Mouse (Mus musculus) 3T3-L1 (cell line): ENCODE results near the gene Prr22.

Source experiments
- DNase-seq: peaks from one replicate; pipeline ENCODE4 v3.0.0-alpha.2; 2015; ENCODE audit warnings: low read depth, low spot score

The Prr22 gene

DNA sequence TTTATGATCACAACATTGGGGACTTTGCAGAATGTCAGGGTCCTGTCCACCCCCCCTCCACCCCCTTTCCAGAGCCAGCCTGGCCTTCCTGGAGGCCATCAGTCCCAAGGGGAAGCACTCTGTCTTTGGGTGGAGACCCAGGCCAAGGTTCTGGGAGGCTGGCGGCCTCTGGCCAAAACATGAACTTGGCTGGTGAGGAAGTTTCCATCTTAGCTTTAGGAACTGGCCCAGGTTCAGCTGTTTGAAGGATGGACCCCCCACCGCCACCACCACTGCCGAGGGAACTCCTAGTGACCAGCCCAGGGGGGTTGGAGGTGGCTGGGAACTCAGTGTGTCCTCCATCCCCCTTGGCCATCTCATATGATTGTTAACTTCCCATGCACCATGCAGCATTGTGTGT, 9.0 kb upstream of the Prr22 start:
- no peak for DNase-seq

DNA sequence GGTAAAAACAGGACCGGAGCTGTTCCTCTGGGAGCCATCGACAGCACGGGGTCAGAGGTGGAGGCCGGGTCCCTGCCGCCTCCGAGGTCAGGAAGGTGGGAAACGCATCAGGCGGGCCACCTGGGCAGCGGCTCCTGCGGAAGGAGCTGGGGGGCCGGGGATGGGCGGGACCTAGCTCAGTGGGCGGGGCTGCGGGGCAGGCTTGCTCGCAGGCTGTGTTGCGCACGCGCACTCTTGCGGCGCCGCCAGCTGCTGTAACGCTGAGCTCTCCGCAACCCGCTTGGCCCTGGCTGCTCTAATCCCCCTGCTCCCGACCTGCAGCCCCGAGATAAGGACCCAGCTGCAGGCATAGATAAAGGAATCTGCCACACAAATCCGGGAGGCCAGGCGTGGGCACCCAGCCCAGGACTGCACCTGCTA, 8.0 kb upstream of the Prr22 start:
- peak; percentile 73 for DNase-seq

DNA sequence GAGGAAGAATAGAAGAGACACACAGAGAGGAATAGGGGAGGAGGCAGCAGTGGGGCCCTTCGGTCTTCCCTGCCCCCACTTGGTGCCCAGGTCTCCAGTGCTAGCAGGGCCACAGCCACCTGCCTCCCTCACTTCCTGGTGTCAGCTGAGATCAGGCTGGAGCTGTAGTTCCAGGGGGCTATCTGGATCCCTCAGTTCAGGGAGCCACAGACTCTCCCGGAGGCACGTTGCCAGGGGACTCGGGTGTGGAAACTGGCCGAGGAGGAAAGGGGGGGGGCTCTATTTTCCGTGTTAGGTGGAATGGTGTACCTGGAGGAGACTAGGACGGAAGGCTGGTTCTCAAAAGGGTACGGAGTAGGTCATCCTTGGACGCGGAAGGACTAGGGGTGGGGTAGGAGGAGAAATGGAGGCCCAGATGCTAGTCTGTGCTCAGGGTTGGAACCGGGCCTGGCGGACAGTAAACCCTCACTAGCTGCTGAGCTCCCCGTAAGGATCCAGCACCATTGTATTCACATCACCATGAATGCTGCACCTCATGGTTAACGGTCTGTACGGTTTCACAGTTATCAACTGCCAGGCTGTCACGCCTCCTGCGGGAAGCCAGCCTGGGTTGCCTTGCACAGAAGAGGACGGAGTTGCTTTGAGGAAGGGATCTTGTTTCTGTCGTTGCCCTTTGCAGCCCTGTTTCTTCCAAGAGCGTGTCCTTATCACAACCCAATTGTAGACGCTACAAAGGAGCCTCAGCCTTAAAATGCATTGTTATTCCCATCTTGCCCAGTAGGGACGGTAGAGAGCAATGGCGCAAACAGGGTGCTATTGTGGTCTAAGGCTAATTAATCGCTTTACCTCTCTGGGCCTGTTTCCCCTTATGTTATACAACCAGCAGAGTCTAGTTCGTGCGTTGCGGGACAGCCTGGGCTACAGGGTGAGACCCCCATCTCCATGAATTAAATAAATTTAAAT, 7.0 kb upstream of the Prr22 start:
- peak; percentile 70 for DNase-seq

DNA sequence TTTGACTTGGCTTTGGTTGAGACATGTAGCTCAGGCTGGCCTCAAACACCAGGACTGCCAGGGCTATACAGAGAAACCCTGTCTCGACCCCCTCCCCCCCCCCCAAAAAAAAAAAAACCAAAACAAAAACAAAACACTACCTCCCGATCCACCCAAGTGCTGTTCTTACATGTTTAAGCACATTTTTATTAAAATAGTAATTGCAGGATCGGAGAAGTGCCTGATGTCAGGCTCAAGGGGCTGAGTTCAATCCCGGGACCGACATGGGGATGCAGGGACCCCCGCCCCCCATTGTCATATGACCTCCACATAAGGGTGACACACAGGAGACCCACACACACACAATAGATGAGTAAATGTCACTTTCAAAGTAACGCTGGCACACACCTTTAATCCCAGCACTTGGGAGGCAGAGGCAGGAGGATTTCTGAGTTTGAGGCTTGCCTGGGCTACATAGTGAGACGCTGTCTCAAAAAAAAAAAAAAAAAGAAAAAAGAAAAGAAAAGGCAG, 6.3 kb upstream of the Prr22 start:
- no peak for DNase-seq

DNA sequence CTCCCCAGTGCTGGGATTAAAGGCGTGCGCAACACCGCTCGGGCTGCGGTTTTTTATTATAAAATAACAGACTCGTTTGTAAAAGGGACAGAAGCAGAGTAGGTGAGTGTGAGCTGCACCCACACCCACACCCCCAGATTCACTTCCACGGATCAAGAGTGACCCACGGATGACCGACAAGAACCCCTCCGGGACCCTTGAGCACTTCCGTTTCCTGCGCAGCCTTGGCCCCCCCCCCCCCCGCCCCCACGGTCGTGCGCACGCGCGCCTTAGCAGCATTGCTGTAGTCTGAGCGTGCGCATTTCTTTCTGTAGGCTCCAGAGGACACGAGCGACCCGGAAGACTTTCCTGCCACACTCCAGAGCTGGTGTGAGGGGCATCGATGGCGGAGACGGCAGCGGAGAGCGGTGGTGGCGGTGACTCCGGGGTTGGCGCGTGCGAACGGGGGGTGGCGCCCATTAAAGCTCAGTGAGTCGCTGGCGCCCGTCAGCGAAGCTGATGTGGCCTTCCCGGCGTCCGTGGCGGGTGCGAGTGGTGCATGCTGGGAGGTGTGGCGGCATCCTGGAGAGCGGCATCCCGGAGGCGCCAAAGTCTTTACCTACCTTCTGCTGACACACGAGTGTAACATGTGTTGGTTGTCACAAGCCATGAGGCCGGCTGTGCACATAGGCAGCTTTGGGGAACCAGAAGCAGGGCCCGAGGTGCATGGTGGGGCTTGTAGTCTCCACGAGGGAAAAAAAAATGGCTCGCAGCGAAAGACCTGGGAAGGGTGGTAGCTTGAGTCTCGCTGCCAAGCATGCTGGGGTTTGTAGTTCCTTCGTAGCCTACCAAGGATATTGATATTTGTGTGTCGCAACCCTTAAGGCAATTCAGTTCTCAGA, 5.3 kb upstream of the Prr22 start, which contains the start of gene Dus3l:
Gene Dus3l, plus strand, starts transcription at position 284 of the 881 bp plus-strand sequence.
- peak; percentile 95 for DNase-seq

DNA sequence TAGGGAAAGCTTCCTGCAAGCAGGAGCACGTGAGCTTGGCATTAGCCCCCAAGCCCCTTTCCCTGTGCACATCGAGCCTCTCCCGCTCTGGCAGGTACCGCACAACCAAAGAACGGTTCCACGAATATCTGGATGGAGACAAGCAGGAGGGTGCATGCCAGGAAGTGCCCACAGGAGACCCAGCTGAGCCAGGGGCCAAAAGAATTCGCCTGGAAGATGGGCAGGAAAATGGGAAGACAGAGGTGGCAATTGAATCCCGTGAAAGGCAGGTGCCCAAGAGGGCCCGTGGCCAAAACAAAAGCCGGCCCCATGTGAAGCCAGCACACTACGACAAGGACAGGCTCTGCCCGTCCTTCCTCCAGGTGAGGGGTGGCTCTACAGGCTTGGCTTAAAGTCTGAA, 4.6 kb upstream of the Prr22 start:
- no peak for DNase-seq

DNA sequence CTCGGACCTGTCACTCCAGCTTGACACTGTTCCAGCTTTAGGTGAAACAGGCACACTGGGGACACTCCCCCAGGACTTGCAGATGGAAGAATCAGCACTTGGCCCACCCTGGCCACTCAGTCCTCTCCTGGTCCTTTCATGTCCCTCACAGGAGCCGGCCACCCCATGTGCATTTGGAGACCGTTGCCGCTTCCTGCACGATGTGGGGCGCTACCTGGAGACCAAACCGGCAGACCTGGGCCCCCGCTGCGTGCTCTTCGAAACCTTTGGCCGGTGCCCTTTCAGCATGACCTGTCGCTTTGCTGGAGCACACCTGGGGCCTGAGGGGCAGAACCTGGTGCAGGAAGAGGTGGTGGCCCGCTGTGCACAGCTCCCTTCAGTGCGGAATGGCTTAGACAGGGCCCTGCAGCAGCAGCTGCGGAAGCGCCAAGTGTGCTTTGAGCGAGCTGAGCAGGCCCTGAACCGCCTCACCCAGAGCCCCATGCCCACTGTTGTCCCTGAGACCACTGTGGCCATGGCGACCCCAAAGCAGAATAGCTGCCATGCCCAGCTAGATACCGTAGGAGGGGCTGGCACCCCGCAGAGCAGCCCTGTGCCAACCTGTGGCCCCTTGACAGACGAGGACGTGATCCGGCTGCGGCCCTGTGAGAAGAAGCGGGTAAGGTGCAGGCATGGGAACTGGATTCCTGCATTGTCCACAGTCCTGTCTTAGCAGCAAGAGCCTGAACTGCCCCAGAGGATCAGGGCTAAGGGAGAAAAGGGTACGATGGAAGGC, 3.2 kb upstream of the Prr22 start:
- no peak for DNase-seq

DNA sequence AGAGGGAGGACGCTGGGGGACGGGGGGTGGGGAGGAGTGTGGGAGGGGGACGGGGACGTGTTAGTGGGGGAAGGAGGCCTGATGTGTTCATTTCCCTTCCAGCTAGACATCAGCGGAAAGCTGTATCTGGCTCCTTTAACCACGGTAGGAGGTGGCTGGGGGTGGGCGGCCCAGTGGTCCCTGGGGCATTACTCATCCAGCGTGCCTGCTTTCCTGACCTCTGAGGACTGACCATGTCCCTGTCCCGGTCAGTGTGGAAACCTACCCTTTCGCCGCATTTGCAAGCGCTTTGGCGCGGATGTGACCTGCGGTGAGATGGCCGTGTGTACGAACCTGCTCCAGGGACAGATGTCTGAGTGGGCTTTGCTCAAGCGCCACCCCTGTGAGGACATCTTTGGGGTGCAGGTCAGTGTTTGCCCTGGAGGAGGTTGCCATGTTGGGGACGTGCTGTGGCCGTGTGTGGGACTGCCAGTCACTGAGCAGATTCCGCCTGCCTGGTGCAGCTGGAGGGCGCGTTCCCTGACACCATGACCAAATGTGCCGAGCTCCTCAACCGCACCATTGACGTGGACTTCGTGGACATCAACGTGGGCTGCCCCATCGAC, 2.4 kb upstream of the Prr22 start:
- no peak for DNase-seq

DNA sequence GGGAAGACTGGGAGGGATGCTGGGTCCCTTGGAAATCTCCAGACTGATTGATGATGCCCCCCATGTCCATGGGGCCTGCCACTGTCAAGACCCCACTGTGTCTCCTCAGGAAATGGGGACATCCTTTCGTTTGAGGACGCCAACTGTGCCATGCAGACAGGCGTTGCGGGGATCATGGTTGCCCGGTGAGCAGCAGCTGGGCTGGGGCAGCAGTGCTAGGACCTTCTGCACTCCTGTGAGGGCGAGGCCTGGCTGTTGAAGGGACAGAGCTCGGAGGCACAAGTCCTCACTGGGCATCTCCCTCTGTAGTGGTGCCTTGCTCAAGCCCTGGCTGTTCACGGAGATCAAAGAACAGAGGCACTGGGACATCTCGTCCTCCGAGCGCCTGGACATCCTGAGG, 1.1 kb upstream of the Prr22 start:
- DNase-seq, result no peak

DNA sequence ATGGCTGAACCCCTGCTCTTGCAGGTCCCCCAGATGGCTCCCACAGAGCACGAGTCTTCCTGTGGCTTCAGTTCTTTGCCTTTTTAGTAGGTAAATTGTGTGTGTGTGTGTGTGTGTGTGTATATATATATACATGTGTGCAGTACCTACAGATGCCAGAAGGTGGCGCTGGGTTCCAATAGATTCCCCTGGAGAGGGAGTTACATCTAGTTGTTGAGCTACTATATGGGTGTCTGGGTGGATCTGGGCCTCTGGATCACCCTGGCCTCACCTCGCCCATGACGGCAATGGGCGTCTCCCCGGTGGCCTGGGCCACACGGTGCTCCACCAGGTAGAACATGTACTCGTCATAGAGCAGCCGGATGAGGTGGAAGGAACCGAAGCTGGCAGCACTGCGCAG, 7.5 kb downstream of the Prr22 start:
- DNase-seq, result no peak

DNA sequence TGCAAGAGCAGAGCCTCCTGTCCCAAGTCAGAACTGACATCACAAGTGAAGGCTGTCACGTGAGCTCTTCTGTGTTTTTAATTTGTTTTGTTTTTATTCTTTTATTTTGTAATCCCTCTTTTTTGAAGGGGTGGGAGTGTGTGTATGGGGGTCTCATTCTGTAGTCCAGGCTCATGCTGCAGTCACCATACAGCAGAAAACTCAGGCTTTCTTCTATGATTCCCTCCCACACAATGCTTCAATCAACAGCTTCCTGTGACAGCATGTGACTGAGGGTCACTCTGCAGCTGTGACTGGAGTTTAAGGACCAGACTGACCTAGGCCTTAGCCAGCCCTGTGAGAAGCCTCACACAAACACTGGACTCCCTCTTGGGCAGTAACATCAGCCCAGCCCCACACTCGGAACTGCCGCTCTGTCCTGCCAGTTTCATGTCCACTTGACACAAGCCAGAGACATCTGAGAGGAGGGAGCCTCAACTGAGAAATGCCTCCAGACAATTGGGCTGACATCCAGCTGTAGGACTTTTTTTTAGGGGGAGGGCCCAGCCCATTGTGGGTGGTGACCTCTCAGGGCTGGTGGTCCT, 8.8 kb downstream of the Prr22 start:
- no peak for DNase-seq

DNA sequence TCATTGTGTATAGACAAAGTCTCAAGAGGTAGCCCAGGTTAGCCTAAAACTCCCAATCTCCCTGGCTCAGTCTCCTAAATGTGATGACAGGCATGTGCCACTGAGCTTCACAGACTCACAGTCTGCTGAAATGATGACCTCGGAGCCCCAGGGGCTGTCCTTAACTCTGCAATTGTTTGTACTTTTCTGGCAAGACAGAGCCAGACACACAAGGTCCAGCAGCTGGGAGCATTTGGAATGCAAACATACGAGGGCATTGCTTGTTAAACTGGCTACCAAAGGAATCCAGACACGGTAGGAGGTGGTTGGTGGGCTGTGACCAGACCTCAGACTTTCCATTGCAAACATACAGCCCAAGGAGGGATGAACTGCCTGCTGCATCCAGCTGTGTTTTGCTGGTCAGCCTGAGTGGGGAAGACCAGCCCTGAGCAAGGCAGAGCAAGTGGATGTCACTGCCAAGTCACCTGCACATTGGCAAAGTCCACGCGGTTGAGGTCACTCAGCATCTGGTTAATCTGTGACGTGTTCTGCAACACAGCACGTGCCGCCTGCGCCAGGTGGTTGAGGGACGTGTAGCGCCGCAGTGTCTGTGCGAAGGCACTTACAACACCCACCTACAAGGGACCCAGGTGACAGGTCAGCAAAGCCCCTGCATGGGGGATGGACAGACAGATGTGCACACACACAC, 10.4 kb downstream of the Prr22 start:
- no peak for DNase-seq

DNA sequence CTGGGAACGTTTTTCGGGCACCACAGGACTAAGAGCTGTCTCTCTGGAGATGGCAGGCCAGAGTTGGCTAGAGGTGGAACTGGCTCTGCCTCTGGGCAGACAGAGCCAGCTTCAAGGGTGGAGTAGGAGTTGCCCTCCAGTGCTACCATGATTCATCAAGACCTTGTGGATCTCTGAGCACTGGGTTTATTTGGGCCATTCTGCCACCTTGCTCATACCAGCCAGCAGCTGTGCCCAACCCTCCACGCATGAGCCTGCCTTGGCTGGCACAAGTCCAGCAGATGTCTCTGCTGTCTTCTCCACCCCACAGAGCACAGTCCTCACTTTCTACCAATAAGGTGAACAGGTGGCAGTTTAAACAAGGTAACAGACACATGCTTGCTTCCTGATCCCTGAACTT, 18.8 kb downstream of the Prr22 start:
- DNase-seq, result no peak

DNA sequence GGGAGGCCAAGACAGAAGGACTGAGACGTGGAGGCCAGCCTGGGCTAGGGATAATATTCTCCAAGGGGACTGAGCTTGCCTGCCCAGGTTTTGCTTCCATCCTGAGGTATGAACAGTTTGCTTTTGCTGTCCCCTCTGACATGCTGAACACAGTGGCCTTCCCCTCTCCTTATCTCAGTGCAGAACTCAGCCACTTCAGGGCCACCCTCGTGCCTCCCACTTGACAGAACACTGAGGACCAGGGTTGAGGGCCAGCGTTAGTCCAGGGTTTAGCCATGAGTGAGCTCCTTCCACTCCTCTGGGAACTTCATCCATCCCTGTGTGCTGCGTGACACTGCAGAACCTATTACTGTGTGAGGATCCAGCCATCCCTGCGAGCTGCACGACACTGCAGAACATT, 19.2 kb downstream of the Prr22 start:
- DNase-seq, result no peak

DNA sequence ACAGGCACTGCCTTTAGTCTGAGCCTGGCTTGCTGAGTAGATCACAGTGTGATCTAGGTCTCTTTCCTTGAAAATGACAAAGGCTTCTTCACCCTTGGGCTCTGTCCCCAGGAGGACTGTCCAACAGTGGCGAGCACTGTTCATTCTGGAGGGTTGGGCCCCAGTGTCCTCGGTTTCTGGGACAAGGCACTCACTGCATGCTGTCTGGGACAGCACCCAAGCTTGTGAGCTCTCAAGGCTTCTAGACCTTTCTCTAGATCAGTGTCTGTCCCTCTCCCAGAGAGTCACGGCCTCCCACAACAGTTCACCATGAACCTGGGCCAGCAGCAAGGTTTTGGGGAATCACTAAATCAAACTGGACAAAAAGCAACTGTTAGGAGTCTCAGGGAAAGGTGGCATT, 22.5 kb downstream of the Prr22 start:
- DNase-seq, result no peak

DNA sequence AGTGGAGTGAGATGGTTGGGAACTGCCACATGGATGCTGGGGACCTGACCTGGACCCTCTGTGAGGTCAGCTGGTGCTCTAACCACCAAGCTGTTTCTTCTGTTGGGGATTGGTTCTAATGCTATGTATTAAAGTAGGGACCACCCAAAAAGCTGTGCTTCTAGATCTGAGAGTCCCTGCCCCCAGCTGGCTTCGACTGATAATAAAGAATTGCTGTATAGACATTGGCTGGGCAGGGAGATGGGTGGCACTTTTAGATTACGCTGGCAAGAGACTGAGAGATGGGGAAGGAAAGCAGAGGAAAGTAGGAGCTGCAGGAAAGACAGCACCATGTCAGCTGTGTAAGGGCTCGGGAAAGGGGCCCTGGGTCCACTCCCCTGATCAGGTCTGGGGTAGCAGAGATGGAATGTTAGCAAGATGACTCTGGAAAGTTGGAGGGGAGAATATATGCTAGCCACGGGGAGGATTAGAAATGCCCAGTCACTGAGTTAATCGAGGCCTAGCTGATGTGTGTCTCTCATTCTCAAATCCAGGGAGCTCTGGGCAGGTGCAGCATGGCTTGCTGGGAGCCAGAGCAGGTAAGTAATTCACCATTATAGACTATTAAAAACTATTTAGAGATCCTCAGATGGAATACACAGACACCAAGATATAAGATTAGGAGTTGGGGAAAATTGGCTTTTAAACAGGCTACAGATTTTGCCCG, 23.7 kb downstream of the Prr22 start:
- no peak for DNase-seq

DNA sequence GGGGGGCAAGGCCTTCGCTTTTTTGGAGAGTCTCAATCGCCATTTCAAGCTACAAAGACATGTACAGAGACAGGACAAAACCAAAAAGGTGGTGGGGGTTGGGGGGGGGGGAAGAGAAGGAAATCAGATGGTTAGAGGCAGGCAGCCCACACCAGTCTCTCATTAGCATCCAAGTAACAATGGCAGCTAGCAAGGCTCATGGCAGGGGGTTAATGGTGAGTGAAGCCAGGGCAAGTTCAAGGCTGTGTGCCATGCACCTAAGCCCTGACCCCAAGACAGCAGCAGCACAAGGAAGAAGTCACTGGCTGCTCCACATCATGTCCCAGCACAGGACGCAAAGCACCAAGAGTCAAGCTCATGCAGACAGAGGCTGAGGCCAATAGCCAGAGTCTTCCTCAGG, 29.2 kb downstream of the Prr22 start:
- DNase-seq, result no peak

DNA sequence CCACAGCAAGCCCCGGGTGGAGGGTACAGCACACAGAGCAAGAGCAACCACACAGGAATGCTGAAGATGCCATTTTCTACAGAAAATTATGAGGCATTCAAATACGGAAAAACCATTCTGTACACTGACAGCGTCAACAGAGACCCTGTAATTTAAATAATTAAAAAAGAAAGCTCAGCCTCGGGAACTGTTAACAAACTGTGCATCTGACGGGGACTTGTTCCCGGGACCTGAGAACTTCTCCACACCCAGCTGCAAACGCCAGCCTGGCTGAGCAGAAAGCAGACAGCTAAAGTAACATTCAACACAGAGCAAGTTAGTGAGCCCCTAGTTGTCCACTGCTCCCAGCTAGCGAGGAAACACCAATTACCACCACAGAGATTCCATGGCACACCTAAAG, 32.0 kb downstream of the Prr22 start:
- no peak for DNase-seq

DNA sequence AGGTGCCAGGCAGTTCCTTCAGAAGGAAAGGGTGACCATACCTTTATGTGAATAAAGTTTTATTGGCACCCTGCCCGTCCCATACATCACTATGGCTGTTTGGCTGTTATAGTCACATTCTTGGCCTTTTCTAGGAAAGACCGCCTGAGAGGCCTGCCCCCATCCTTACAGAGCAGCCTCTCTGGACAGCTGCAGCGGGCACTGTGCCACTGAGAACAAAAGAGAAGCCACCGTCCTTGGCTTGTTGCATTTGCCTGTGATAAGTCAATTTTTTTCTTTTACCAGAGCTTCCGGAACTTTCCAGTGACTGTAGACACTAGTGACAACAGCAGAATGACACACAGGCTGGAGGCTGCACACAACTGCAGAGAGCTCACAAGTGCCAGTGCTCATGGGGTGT, 34.9 kb downstream of the Prr22 start:
- DNase-seq, result no peak

DNA sequence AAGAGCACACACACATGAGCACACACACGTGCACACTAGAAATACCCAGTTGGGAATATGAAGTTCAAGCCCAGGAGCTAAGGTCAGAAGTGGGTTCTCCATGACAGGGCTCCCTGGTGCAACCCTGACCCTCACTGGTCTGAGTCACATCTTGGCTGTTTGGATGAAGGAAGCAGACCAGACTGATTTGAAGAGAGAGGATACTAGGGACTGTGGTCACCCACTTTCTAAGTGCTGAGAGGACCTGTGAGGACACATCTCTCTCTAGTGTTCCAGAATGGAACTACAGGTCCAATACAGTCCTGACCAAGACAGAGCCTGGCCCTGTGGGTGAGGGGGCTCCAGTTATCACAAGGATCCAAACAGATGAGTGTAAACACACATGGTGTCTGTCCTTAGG, 35.7 kb downstream of the Prr22 start:
- peak; percentile 52 for DNase-seq
